Mouse (Mus musculus): ENCODE measurements around the gene Nop9.

GRCm38 (mm10) chr14:55722438-55722945 is 23.0 kb upstream of the Nop9 start:
- TF ChIP-seq CTCF (IDR thresholded peaks at IDR 0.05; ENCODE audit: borderline replicate concordance, insufficient read depth, low read length), result no peak
- TF ChIP-seq POLR2A (IDR thresholded peaks at IDR 0.05; ENCODE audit: low read depth, low read length), result no peak
